Mouse (Mus musculus) small intestine, adult 2 months (tissue): ENCODE measurements around the gene Cenpa.

Experiments used
- CTCF ChIP-seq: fragments of 200-500 bp; IDR thresholded peaks from 2 replicates; pipeline ENCODE4 v1.5.1; 2012; ENCODE audit warnings: low read depth, mild to moderate bottlenecking, control low read depth, inconsistent platforms, low read length, moderate library complexity, mixed read lengths; ENCODE audit not compliant: insufficient replicate concordance, insufficient read length; ENCODE audit errors: extremely low read depth
- POLR2A ChIP-seq: fragments of 200-500 bp; IDR thresholded peaks from 2 replicates; pipeline ENCODE4 v1.6.1; 2012; ENCODE audit warnings: low read depth, mild to moderate bottlenecking, control low read depth, inconsistent platforms, low read length, moderate library complexity

DNA sequence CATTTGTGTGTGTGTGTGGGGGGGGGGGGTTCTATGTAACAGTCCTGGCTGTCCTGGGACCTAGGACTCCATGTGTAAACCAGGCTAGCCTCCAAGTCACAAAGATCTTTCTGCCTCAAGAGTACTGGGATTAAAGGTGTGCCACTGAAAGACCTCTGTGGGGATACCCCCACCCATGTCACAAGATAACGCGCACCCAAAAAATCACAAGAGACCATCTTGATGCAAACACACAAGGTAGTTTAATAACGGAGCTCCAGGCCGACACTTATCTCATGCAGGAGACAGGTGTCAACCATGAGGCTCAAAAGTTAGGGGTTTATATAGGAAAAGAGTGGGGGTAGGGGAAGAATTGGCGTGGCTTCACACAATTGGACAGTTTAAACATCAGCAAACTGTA is 5.8 kb upstream of the Cenpa start:
- TF ChIP-seq CTCF (no peak), POLR2A (no peak)
